Comparison of ENCODE assay signal across 8 mouse cellular contexts in genomic region chr2:94010335-94011291, GRCm38 (mm10). TPM values are rescaled to one million over a fixed set of nuclear protein-coding genes. Genes with fewer than 3 reads are reported as not detected.
DNase-seq lines count a peak whose midpoint lies in the region; ATAC-seq and TF ChIP-seq lines count a peak whose summit lies in the region.

TSS of gene Alkbh3 (minus strand) at chr2:94010807.

- H3K4me3 ChIP-seq in forebrain, embryonic 12.5 days (replicated peaks) = peak within 1 kb of the TSS; percentile 60
- H3K4me3 ChIP-seq in heart, postnatal 0 days (ENCODE audit: low read depth, low read length) = peak within 1 kb of the TSS; percentile 71
- peak within 1 kb of the TSS; percentile 82 for H3K4me3 ChIP-seq in liver, embryonic 16.5 days (ENCODE audit: low read depth, low read length)
- H3K4me3 ChIP-seq in neural tube, embryonic 13.5 days = peak within 1 kb of the TSS; percentile 74
- peak within 1 kb of the TSS; percentile 95 for H3K4me3 ChIP-seq in testis, adult 2 months (ENCODE audit: control insufficient read depth, low read depth, low read length)

- TF ChIP-seq POLR2A in testis, adult 2 months (IDR thresholded peaks at IDR 0.05; ENCODE audit: control insufficient read depth, low read depth, low read length) = peak; percentile 87

- H3K9me3 ChIP-seq in forebrain, embryonic 12.5 days = peaks cover 4% of the 10 kb centered on the region; the same call in 1 of the 2 replicates
- no peaks in the 10 kb centered on the region for H3K9me3 ChIP-seq in heart, postnatal 0 days (replicated peaks; ENCODE audit: control insufficient read depth, low read length)
- H3K9me3 ChIP-seq in liver, embryonic 16.5 days (replicated peaks; ENCODE audit: control insufficient read depth, low read length) = no peaks in the 10 kb centered on the region
- H3K9me3 ChIP-seq in neural tube, embryonic 13.5 days = 0 out of 2 replicates have a peak, but pooled peaks cover 5% of the 10 kb centered on the region

- WGBS in forebrain, embryonic 12.5 days = 7% methylated on average over 47 of the region's 47 CpGs
- 4% methylated on average over 47 of the region's 47 CpGs for WGBS in heart, postnatal 0 days
- WGBS in liver, embryonic 16.5 days (ENCODE audit: insufficient replicate concordance) = 4% methylated on average over 47 of the region's 47 CpGs
- WGBS in neural tube, embryonic 13.5 days = 5% methylated on average over 47 of the region's 47 CpGs

- no peak for TF ChIP-seq EP300 in heart, postnatal 0 days (IDR thresholded peaks at IDR 0.05; ENCODE audit: low read depth)

- no peak for TF ChIP-seq CTCF in heart, postnatal 0 days (IDR thresholded peaks at IDR 0.05; ENCODE audit: low read depth)
- TF ChIP-seq CTCF in testis, adult 2 months (IDR thresholded peaks at IDR 0.05; ENCODE audit: control insufficient read depth, insufficient read depth, insufficient replicate concordance, low read depth, low read length) = no peak

- DNase-seq in CD8-positive naive resting alpha-beta T cell, adult 2 months (ENCODE audit: low read depth in 2 of 2, low spot score in 2 of 2) = peak; percentile 90 to 93
- peak; percentile 87 for DNase-seq in c-Kit-positive CD71-positive TER-119-positive erythroid progenitor cells, embryonic 14.5 days (ENCODE audit: low spot score)
- peak; percentile 89 for DNase-seq in heart, postnatal 0 days (ENCODE audit: low spot score)
- peak; percentile 95 to 96 for DNase-seq in kidney, postnatal 4 days

- H3K27me3 ChIP-seq in forebrain, embryonic 12.5 days = no peaks in the 10 kb centered on the region
- H3K27me3 ChIP-seq in heart, postnatal 0 days (ENCODE audit: control insufficient read depth, insufficient read depth, low read length) = no peaks in the 10 kb centered on the region
- H3K27me3 ChIP-seq in liver, embryonic 16.5 days (ENCODE audit: control insufficient read depth, insufficient read depth, low read depth, low read length) = no peaks in the 10 kb centered on the region
- no peaks in the 10 kb centered on the region for H3K27me3 ChIP-seq in neural tube, embryonic 13.5 days
- H3K27me3 ChIP-seq in testis, adult 2 months (ENCODE audit: control insufficient read depth, insufficient read depth, low read length) = no peaks in the 10 kb centered on the region

- peak; percentile 98 for ATAC-seq in forebrain, embryonic 12.5 days (ENCODE audit: low FRiP score)
- ATAC-seq in heart, postnatal 0 days (ENCODE audit: insufficient read depth, low read depth) = peak; percentile 99
- peak; percentile 99 for ATAC-seq in liver, embryonic 16.5 days (ENCODE audit: low read depth)
- peak; percentile 99 for ATAC-seq in neural tube, embryonic 13.5 days (ENCODE audit: low read depth)

- no peak within 1 kb of the TSS for H3K27ac ChIP-seq in forebrain, embryonic 12.5 days
- H3K27ac ChIP-seq in heart, postnatal 0 days (ENCODE audit: low read depth) = peak within 1 kb of the TSS; percentile 70
- H3K27ac ChIP-seq in liver, embryonic 16.5 days (ENCODE audit: low read length) = peak within 1 kb of the TSS; percentile 47; the same call in 1 of the 2 replicates
- H3K27ac ChIP-seq in neural tube, embryonic 13.5 days (replicated peaks) = peak within 1 kb of the TSS; percentile 11; the same call in 1 of the 2 replicates
- peak within 1 kb of the TSS; percentile 85 for H3K27ac ChIP-seq in testis, adult 2 months (ENCODE audit: control insufficient read depth, insufficient read depth, low read depth, low read length)

- H3K36me3 ChIP-seq in forebrain, embryonic 12.5 days (replicated peaks) = peaks cover 27% of the 10 kb centered on the region
- H3K36me3 ChIP-seq in heart, postnatal 0 days (replicated peaks; ENCODE audit: control insufficient read depth, insufficient read depth, low read length) = peaks cover 26% of the 10 kb centered on the region
- no peaks in the 10 kb centered on the region for H3K36me3 ChIP-seq in liver, embryonic 16.5 days (ENCODE audit: control insufficient read depth, insufficient read depth)
- peaks cover 28% of the 10 kb centered on the region for H3K36me3 ChIP-seq in neural tube, embryonic 13.5 days
- H3K36me3 ChIP-seq in testis, adult 2 months (ENCODE audit: control insufficient read depth, insufficient read depth, low read length) = peaks cover 2% of the 10 kb centered on the region; the same call in 1 of the 2 replicates

- peak within 1 kb of the TSS; percentile 62 for H3K9ac ChIP-seq in forebrain, embryonic 12.5 days
- peak within 1 kb of the TSS; percentile 71 for H3K9ac ChIP-seq in heart, postnatal 0 days (replicated peaks; ENCODE audit: low read depth, low read length)
- peak within 1 kb of the TSS; percentile 80 for H3K9ac ChIP-seq in liver, embryonic 16.5 days (ENCODE audit: low read depth, low read length)
- peak within 1 kb of the TSS; percentile 83 for H3K9ac ChIP-seq in neural tube, embryonic 13.5 days

- H3K4me2 ChIP-seq in forebrain, embryonic 12.5 days = peak within 1 kb of the TSS; percentile 93
- H3K4me2 ChIP-seq in heart, postnatal 0 days (ENCODE audit: low read depth, low read length) = peak within 1 kb of the TSS; percentile 73
- H3K4me2 ChIP-seq in liver, embryonic 16.5 days (ENCODE audit: low read depth, low read length) = peak within 1 kb of the TSS; percentile 72
- H3K4me2 ChIP-seq in neural tube, embryonic 13.5 days = peak within 1 kb of the TSS; percentile 90

- peaks cover 15% of the 10 kb centered on the region for H3K4me1 ChIP-seq in forebrain, embryonic 12.5 days
- peaks cover 7% of the 10 kb centered on the region for H3K4me1 ChIP-seq in heart, postnatal 0 days (ENCODE audit: control insufficient read depth, insufficient read depth)
- peaks cover 5% of the 10 kb centered on the region for H3K4me1 ChIP-seq in liver, embryonic 16.5 days (ENCODE audit: control insufficient read depth, low read depth, low read length)
- peaks cover 20% of the 10 kb centered on the region for H3K4me1 ChIP-seq in neural tube, embryonic 13.5 days (replicated peaks)
- peaks cover 2% of the 10 kb centered on the region; the same call in 1 of the 2 replicates for H3K4me1 ChIP-seq in testis, adult 2 months (ENCODE audit: control insufficient read depth, insufficient read depth, low read length)

RNA-seq across cellular contexts. Expression of gene Alkbh3, which starts in this region (rescaled TPM):
- 52.3 and 55.9 TPM in 2 replicates for polyA plus RNA-seq in forebrain, embryonic 12.5 days (2016; fragmentation: Nextera tagmentation; extraction: Ambion mirVana)
- total RNA-seq in heart, postnatal 0 days (2014; rRNA removed; ENCODE audit: low replicate concordance) = 104 and 123 TPM in 2 replicates
- polyA plus RNA-seq in heart, postnatal 0 days (2015; fragmentation: Nextera tagmentation; extraction: Ambion mirVana) = 86.9 and 96.8 TPM in 2 replicates
- polyA plus RNA-seq in liver, embryonic 16.5 days (2015; fragmentation: Nextera tagmentation; extraction: Ambion mirVana) = 26.0 and 28.0 TPM in 2 replicates
- 43.4 and 43.8 TPM in 2 replicates for polyA plus RNA-seq in neural tube, embryonic 13.5 days (2015; fragmentation: Nextera tagmentation; extraction: Ambion mirVana)
- polyA plus RNA-seq in testis, adult 2 months (2012; rRNA removed) = 164 and 167 TPM in 2 replicates
